Mouse (Mus musculus) adrenal gland, adult (tissue): ENCODE measurements at regions not wholly inside any gene's neighbourhood (a gene's known extent, or its start where the extent isn't known, plus 50 kb on each side); places are given as distances from the start of the nearest gene placed in this dataset.

ENCODE experiments used
- DNase-seq, 2 experiments: peaks; one replicate each; pipeline ENCODE4 v3.0.0; 2022 to 2023; ENCODE audit warnings: low spot score in 1 of 2; ENCODE audit not compliant: inconsistent age in 2 of 2

DNA sequence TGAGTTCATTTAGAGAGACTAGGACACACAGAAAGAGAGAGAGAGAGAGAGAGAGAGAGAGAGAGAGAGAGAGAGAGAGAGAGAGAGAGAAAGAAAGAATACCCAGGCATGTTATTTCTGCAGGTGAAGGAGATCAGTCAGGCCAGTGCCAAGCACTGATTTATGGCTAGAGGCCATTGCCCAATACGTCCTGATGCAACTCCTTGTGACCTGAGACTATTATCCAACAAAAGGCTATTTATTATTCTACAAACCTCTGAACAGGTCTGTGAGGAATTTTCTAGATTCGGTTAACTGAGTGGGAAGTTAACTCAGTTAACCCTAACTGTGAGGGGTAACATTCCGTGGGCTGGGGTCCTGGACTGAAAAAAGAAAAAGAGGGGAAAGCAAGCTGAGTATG lies 84.5 kb upstream of the Spin1 start:
- DNase-seq, result peak in 1 of 2 experiments; percentile 65

DNA sequence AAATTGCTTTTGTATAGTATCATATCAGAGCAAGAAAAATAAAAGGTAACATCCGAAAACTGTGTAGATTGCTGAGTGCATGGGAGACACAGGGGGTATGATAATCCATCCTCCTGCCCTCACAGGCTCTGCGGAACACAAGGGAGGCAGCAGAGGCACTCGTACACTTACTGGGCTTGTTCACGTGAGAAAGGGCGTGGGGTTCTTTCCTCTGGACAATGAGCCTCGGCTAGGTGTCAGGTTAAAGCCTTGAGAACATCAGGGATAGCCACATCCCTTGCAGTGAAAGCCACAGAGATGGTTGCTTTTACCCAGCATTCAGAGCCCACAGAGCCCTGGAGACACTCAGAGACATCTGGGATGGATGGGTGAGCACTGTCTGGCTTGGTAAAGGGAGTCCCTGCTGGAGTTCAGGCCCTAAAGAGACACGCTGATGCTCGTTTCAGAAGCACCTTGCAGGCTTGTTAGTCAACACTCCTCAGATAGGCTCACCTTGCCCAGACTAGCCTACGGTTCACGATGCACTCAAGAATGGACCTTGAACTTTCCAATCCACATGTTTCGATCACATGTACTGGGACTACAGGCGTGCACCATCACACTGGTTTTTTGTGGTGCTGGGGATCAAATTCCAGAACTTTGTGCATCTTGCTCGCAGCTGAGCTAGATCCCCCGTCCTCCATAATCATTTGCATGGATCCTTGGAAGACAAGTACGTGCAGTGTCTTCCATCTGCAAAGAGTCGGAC lies 83.5 kb upstream of the Spin1 start:
- no peak for DNase-seq

DNA sequence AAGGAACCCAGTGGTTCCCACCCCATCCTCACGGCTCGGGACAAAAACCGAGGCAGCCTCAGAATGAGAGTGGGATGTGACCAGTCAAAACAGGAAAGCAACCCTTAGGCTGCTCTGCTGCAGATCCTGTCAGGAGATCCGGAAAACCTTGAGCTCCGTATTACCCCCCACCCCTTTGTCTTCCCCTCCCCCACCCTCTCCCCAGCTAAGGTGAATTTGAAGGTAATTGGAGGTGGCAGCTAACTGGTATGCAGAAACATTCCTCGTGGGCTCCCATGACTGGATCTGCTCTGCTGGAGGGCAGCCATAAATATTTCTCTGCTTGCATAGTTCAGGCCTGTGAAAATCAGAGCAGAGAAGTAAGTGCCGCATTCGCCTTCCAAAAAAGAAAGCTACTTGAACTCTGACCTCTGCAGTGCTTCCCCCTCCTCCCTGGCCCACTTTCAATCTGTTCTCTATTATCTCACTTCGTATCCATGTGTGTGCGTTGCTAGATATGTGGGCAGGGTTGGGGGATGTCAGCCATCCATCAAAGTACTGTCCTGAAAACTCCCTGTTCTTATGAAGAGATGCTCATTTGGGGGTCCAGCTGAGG lies 82.9 kb upstream of the Spin1 start:
- no peak for DNase-seq

DNA sequence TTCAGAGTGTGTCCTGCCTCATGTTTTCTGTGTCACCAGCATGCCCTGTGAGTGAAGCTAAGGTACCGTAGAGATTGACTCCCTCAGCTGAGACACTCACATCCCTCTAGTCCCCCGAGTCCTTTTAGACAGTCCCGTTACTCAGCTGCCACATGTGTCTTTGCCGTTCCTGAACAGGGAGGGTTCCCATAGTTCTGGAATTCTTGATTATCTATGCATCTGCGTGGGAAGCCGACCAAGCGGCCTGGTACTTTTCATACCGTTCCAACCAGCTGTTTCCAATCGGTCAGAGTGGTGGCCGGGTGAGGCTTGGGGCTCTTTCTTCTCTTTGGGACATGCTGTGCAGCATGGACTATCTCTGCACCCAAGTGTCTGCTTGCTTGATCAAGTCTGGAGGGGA lies 82.3 kb upstream of the Spin1 start:
- DNase-seq, result no peak

DNA sequence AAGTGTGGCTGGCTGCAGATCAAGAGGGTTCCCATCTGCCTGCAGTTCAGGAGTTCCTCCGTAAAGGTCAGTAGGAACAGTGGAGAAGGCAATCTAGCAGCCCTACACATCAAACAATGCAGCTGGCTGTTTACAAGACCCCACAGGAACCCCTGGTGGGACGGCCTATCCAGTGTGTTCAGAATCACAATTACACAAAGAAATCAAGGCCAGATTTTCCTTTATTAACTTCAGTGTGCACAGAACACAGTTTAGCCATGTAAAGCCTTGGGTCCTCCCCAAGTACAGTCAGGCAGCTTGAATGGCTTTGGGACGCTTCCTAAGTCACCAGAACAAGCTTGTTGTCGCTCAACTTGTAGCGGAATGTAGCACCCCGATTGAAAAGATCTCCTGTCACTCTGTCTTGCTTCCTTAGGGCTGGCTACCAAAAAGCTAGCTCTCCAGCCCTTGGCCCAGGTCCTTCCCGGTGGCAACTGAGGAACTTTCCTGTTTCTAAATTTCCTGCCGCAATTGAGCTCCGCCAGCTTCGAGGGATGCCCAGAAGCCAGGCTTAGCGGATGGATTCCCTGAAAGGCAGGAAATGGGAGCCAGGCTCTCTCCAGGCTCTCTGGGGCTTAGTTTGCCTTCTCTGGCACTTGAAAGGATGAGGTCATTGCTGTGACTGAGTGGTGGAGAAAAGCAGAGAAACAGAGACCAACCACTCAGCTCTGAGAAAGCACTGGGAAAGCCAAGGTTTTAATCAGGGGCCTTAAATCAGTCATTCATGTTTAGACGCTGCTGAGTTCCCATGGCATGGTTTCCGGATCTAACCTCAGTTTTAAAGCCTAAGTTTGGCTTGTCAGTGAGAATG lies 78.1 kb upstream of the Spin1 start:
- peak; percentile 37 to 65 for DNase-seq

DNA sequence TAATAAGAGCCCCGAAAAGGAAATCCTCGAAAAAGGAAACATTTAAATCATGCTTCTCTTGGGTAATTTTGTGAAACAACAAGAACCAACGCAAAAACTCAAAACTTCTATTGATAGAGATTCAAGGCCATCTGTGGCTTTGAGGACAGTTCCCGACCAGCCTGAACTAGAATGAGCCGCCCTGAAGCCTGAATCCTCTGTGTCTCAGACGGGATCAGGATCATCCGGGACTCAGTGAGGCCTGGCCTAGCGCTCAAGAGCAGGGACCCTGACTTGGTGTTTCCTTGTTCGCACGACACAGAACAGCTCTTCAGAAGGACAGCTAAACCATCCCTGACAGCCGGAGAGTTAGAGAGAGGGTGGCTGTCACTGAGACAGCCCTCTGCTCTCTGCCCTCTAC lies 77.4 kb upstream of the Spin1 start:
- DNase-seq, result no peak

DNA sequence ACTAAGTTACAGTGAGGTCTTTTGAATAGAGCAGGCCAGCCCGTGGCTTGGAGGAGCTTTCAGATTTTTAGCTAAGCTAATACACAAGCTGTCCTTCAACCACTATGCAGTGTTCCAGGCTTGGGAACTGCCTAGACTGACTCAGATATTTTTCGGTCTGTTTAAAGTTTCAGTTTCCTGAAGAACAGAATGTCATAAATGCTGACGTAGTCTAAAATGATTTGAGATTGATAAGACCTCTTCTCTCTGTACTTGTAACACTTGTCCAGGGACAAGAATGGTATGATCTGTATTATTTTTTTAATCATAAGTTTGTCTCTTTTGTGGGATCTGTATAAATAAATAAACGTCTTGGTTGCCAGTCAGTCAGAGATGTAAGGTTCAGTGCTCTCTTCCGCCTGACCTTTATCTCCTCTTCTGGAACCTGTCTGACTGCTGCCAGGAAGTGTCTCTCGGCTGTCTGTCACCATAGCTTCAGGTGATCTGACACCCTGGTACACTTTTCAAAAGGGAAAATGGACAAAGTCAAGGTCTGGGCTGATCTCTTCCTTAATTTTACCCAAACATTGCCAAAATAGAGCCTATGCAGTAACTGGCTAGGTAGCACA lies 74.3 kb upstream of the Spin1 start:
- DNase-seq, result peak; percentile 42 to 62

DNA sequence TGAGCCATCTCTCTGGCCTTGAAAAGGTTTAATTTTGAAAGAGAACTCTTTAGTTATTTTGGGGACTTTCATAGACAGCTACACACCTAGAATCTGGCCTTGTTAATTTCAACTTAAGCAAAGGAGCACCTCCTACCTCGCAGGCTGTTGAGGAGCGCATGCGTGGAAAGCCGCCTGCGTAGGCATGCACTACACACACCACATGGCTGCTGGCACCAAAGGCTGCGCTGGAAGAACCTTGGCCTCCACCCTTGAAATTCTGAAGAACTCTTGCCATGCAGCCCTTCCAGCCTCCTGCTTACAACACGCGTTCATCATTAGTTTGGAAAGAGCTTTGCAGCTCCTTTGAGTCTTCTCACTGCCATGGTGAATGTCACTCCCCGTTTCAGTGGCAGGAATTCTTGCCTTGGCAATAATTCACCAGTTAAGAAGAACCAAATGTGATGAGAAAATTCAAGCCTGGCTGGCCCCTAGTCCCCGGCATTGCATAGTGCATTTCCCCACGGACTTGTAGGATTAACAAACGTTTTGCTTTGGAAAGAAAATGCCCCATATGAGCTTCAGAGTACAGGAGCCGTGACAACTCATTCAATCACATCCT lies 62.7 kb upstream of the Spin1 start:
- no peak for DNase-seq

DNA sequence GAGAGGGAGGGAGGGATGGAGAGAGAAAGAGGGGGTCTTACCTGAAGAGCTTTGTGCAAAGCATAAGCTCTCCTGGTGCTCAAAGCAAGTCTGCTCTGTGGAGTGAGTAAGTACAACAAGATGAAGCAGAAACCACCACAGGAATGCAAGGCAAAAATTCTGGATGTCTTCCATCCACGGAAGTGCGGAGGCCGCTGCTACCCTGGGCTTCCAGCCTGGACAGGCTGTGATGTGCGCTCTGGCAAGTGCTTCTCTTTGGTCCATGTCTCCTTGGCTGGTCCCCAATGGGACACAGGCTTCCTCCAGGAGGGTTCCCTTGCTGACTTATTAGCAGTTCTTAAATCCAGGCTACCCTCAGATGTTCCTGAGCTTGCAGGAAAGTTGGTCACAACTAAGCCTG lies 61.7 kb upstream of the Spin1 start:
- DNase-seq, result no peak

DNA sequence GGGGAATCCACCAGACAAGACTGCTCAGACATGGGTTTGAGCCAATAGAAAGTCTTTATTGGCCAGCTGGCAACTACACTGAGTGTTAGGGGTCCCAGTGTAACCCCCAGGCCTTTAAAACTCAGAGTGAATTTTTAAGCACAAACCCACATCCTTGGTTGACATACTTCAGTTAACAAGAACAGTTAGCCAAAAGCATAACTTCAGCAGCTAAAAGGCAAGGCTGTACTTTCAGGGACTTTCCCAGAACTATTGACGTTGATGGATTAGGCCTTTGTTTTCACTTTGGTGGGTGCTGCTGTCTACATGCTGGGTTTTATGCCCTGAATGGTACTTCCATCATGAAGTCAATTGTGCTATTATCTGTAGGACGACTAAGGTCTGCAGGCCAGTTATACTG lies 59.6 kb upstream of the Spin1 start:
- DNase-seq, result no peak

DNA sequence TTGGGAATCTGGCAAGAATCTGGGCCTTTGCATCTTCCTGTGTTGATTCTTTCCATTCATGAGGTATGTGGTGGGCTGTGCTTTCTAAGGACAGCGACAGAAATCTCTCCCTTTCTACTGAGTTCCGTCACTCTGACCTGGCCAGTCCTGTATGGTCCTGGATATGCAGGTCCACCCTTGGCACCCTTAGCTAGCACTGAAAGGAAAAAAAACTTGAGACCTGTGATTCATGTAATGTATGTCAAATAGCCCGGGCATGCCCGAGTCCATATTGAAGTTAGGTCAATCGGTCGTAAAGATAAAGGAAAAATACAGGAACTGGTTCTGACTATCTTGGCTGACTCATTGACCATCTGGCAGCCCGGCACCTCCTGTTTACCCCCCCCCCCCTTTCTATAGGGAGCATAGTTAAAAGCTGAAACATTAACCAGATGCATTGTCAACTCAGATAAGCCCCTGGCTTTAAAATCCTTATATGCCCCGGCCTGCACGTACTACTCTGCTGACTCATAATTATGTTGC lies 57.7 kb upstream of the Spin1 start:
- no peak for DNase-seq
